Mouse (Mus musculus): ENCODE measurements around the gene Agbl3.

Agbl3 gene

GRCm38 (mm10) chr6:34780231-34780942, at the start of gene Agbl3:
TSS of gene Agbl3 (plus strand) at chr6:34780432.
- in situ Hi-C loops (cut with MboI; ENCODE audit: unreplicated experiment in 2 of 2): no loop called here

- in situ Hi-C loops (cut with MboI; ENCODE audit: unreplicated experiment in 2 of 2): no loop called here
These were observed 49.2 kb upstream of the Agbl3 start for GRCm38 (mm10) chr6:34731007-34731406.

GRCm38 (mm10) chr6:34731529-34731928, 48.7 kb upstream of the Agbl3 start:
- in situ Hi-C loops (cut with MboI; ENCODE audit: unreplicated experiment in 2 of 2): no loop called here

GRCm38 (mm10) chr6:34734940-34735695, 45.1 kb upstream of the Agbl3 start:
- in situ Hi-C loops (cut with MboI; ENCODE audit: unreplicated experiment in 2 of 2): no loop called here

GRCm38 (mm10) chr6:34736934-34737333, 43.3 kb upstream of the Agbl3 start:
- in situ Hi-C loops (cut with MboI; ENCODE audit: unreplicated experiment in 2 of 2): no loop called here

GRCm38 (mm10) chr6:34743946-34744345, 36.3 kb upstream of the Agbl3 start:
- in situ Hi-C loops (cut with MboI; ENCODE audit: unreplicated experiment in 2 of 2): no loop called here

GRCm38 (mm10) chr6:34747846-34748245, 32.4 kb upstream of the Agbl3 start:
- in situ Hi-C loops (cut with MboI; ENCODE audit: unreplicated experiment in 2 of 2): no loop called here

- in situ Hi-C loops (cut with MboI; ENCODE audit: unreplicated experiment in 2 of 2): no loop called here
These were observed 31.7 kb upstream of the Agbl3 start for GRCm38 (mm10) chr6:34748566-34748965.

- in situ Hi-C loops (cut with MboI; ENCODE audit: unreplicated experiment in 2 of 2): no loop called here
These were observed 30.7 kb upstream of the Agbl3 start for GRCm38 (mm10) chr6:34749526-34749925.

GRCm38 (mm10) chr6:34750487-34751120, 29.6 kb upstream of the Agbl3 start:
- in situ Hi-C loops (cut with MboI; ENCODE audit: unreplicated experiment in 2 of 2): loop anchor here (5.0 to 25.0 kb wide), 3 partner anchors 174 to 463 kb away; partner anchors contain the start of gene Stra8 (in 1 of the 2)

GRCm38 (mm10) chr6:34751625-34752024, 28.6 kb upstream of the Agbl3 start:
- in situ Hi-C loops (cut with MboI; ENCODE audit: unreplicated experiment in 2 of 2): loop anchor here (5.0 to 25.0 kb wide), 3 partner anchors 173 to 464 kb away; partner anchors contain the start of gene Stra8 (in 1 of the 2)

- in situ Hi-C loops (cut with MboI; ENCODE audit: unreplicated experiment in 2 of 2): loop anchor here (5.0 to 25.0 kb wide), 3 partner anchors 170 to 467 kb away; partner anchors contain the start of gene Stra8 (in 1 of the 2)
These were observed 25.8 kb upstream of the Agbl3 start for GRCm38 (mm10) chr6:34754448-34754847.

- in situ Hi-C loops (cut with MboI; ENCODE audit: unreplicated experiment in 2 of 2): loop anchor here in 1 of 2 experiments (10.0 to 25.0 kb wide), 2 partner anchors 166 to 471 kb away; partner anchors contain the start of gene Stra8
These were observed 21.9 kb upstream of the Agbl3 start for GRCm38 (mm10) chr6:34758340-34758739.

- in situ Hi-C loops (cut with MboI; ENCODE audit: unreplicated experiment in 2 of 2): loop anchor here (10.0 to 25.0 kb wide), 2 partner anchors 225 to 473 kb away; no protein-coding TSS in a partner anchor
These were observed 20.2 kb upstream of the Agbl3 start for GRCm38 (mm10) chr6:34760023-34760422.

GRCm38 (mm10) chr6:34765721-34766120, 14.5 kb upstream of the Agbl3 start:
- in situ Hi-C loops (cut with MboI; ENCODE audit: unreplicated experiment in 2 of 2): loop anchor here (10.0 to 25.0 kb wide), 2 partner anchors 231 to 478 kb away; no protein-coding TSS in a partner anchor

GRCm38 (mm10) chr6:34769984-34770383, 10.2 kb upstream of the Agbl3 start:
- in situ Hi-C loops (cut with MboI; ENCODE audit: unreplicated experiment in 2 of 2): loop anchor here (10.0 to 25.0 kb wide), 2 partner anchors 235 to 483 kb away; no protein-coding TSS in a partner anchor

- in situ Hi-C loops (cut with MboI; ENCODE audit: unreplicated experiment in 2 of 2): loop anchor here in 1 of 2 experiments (25.0 kb wide), 1 partner anchor 483 kb away; no protein-coding TSS in a partner anchor
These were observed 9.7 kb upstream of the Agbl3 start for GRCm38 (mm10) chr6:34770491-34770890.

- in situ Hi-C loops (cut with MboI; ENCODE audit: unreplicated experiment in 2 of 2): no loop called here
These were observed 3.8 kb upstream of the Agbl3 start for GRCm38 (mm10) chr6:34776396-34776795.

GRCm38 (mm10) chr6:34777094-34777493, 3.1 kb upstream of the Agbl3 start:
- in situ Hi-C loops (cut with MboI; ENCODE audit: unreplicated experiment in 2 of 2): no loop called here

- in situ Hi-C loops (cut with MboI; ENCODE audit: unreplicated experiment in 2 of 2): no loop called here
These were observed 2.1 kb upstream of the Agbl3 start for GRCm38 (mm10) chr6:34777981-34778668.
